Mouse (Mus musculus) myocyte (in vitro differentiated cells): Measurements from ENCODE around the gene Mmgt2.

Experiments
- CEBPB ChIP-seq: IDR thresholded peaks from 2 replicates; pipeline ENCODE4 v1.6.1; 2011; ENCODE audit warnings: mild to moderate bottlenecking, moderate library complexity; ENCODE audit not compliant: poor library complexity, insufficient read depth, severe bottlenecking
- POLR2A ChIP-seq: IDR thresholded peaks from one replicate; pipeline ENCODE4 v1.6.1; 2011; ENCODE audit warnings: low read depth, mild to moderate bottlenecking, control low read depth, moderate library complexity; ENCODE audit not compliant: insufficient read length
- TCF12 ChIP-seq: IDR thresholded peaks from one replicate; pipeline ENCODE4 v1.6.1; 2011; ENCODE audit warnings: mild to moderate bottlenecking, control low read depth; ENCODE audit not compliant: poor library complexity, insufficient read depth, severe bottlenecking

- no peak for TF ChIP-seq CEBPB
- no peak for TF ChIP-seq POLR2A
- no peak for TF ChIP-seq TCF12
Observed at GRCm38 (mm10) chr11:62631138-62631537, 17.3 kb upstream of the Mmgt2 start.
